Mouse (Mus musculus) C2C12 (cell line): ENCODE data around the gene Ldb3. TPM values are rescaled to one million over a fixed set of nuclear protein-coding genes. Genes with fewer than 3 reads are reported as not detected.

Experiments
- H3K27me3 ChIP-seq: one replicate; pipeline ENCODE4 v1.6.1; 2011; ENCODE audit not compliant: control insufficient read depth, insufficient read depth, insufficient read length
- H3K36me3 ChIP-seq: one replicate; pipeline ENCODE4 v1.6.1; 2011; ENCODE audit not compliant: control insufficient read depth, insufficient read depth
- H3K4me3 ChIP-seq: one replicate; pipeline ENCODE4 v1.5.1; 2011; ENCODE audit warnings: mild to moderate bottlenecking, control low read depth; ENCODE audit not compliant: poor library complexity, insufficient read depth, severe bottlenecking
- H3K79me2 ChIP-seq: one replicate; pipeline ENCODE4 v1.6.1; 2011; ENCODE audit not compliant: control insufficient read depth, insufficient read depth
- H3K79me3 ChIP-seq: one replicate; pipeline ENCODE4 v1.6.1; 2011; ENCODE audit warnings: low read depth, control low read depth
- H3ac ChIP-seq: one replicate; pipeline ENCODE3; 2011; ENCODE audit warnings: low read depth; ENCODE audit not compliant: control insufficient read depth, insufficient read length
- CEBPB ChIP-seq: IDR thresholded peaks from one replicate; pipeline ENCODE4 v1.6.1; 2011; ENCODE audit warnings: low read depth, mild to moderate bottlenecking, control low read depth, moderate library complexity
- CTCF ChIP-seq: IDR thresholded peaks from one replicate; pipeline ENCODE4 v1.5.1; 2011; ENCODE audit not compliant: control insufficient read depth, insufficient read depth, insufficient read length
- FOSL1 ChIP-seq: IDR thresholded peaks from one replicate; pipeline ENCODE4 v1.8.0; 2011; ENCODE audit warnings: mild to moderate bottlenecking, low read length; ENCODE audit not compliant: poor library complexity, insufficient read depth, severe bottlenecking
- MAX ChIP-seq: IDR thresholded peaks from one replicate; pipeline ENCODE4 v1.6.1; 2011; ENCODE audit warnings: mild to moderate bottlenecking, control low read depth
- MYOD1 ChIP-seq: IDR thresholded peaks from one replicate; pipeline ENCODE4 v1.6.1; 2011; ENCODE audit warnings: low read depth; ENCODE audit not compliant: control insufficient read depth, insufficient read length
- MYOG ChIP-seq: IDR thresholded peaks from one replicate; pipeline ENCODE4 v1.6.1; 2011; ENCODE audit not compliant: control insufficient read depth, insufficient read length; ENCODE audit errors: extremely low read depth
- USF1 ChIP-seq: IDR thresholded peaks from one replicate; pipeline ENCODE4 v1.6.1; 2011; ENCODE audit warnings: low read depth, mild to moderate bottlenecking, control low read depth, moderate library complexity
- polyA plus RNA-seq: library from polyadenylated mRNA; unstranded; fragments of >200 nt; fragmentation: generic; extraction: Trizol; gene quantifications from one replicate; pipeline ENCODE4 v1.2.1, GENCODE M21; 2012; ENCODE audit warnings: missing spikeins

Gene Ldb3
- polyA plus RNA-seq, 1 experiment, result 4.0 TPM

DNA sequence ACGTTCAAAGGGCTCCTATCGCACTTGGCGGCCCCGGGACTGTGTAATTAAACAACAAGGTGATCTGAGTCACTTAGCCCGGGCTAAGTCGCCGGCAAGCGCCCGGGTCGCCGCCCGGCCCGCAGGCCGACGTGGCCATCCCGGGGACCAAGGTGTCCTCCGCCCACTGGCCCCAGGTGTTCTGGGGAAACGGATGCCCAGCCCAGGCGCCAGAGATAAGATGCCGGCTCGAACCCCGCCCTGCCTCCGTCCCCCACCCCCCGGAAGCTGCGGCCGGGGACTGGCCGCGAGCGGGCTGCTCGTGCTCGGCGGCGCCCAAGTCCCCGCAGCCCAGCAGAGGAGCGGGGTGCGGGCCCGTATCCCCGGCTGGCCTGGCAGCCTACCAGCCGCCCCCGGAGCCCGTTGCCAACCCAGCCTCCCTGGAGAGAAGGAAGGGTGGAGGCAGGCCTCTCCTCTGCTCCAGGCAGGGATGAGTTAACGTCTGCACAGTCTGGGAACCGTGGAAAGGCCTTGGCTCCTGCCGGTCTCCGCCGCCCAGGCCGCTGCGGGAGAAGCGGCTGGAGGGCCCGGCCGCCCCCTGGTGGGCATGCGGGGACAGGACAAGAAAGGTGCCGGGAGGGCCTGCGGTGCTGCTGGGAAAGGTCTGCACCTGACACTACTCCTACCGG is 39.3 kb downstream of the Ldb3 start:
- Histone ChIP-seq H3K36me3 (no peaks in the 10 kb centered on the region), H3K79me2 (no peaks in the 10 kb centered on the region), H3K27me3 (no peaks in the 10 kb centered on the region), H3K4me3 (peak overlapping the region; percentile 26), H3ac (peak overlapping the region; percentile 74), H3K79me3 (no peaks in the 10 kb centered on the region)
- TF ChIP-seq USF1 (no peak), MAX (no peak), FOSL1 (no peak), CTCF (peak; percentile 90), CEBPB (no peak), MYOD1 (no peak), MYOG (no peak)

GRCm38 (mm10) chr14:34548391-34549001 is 40.0 kb downstream of the Ldb3 start:
- Histone ChIP-seq H3K27me3 (no peaks in the 10 kb centered on the region), H3ac (peak overlapping the region; percentile 74), H3K4me3 (peak overlapping the region; percentile 26), H3K79me3 (no peaks in the 10 kb centered on the region), H3K79me2 (no peaks in the 10 kb centered on the region), H3K36me3 (no peaks in the 10 kb centered on the region)
- TF ChIP-seq CEBPB, result no peak
- no peak for TF ChIP-seq MYOD1
- TF ChIP-seq MAX, result no peak
- TF ChIP-seq FOSL1, result no peak
- TF ChIP-seq MYOG, result no peak

DNA sequence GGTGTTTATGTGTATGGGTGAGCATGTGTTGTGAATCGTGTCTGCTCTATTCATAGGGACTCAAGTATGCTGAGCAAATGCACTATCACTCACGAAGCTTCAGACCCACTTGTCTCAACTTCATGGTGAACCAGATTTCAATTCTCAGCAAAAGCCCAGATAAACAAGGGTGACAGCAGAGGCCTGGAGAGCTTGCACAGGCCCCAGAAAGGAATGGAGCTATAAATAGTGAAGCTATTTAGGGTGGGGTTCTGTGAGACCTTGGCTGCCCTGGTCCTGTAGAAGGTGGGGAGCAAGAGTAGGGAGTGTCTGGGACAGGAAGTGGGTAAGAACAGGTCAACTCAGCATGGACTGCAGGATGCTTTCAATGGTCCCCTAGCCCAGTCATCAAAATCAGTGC is 43.9 kb downstream of the Ldb3 start:
- Histone ChIP-seq H3ac (no peak overlapping the region), H3K79me2 (no peaks in the 10 kb centered on the region), H3K27me3 (no peaks in the 10 kb centered on the region), H3K4me3 (no peak overlapping the region), H3K79me3 (no peaks in the 10 kb centered on the region), H3K36me3 (peaks cover 7% of the 10 kb centered on the region)
- no peak for TF ChIP-seq FOSL1
- TF ChIP-seq USF1, result no peak
- TF ChIP-seq MAX, result no peak
- TF ChIP-seq CTCF, result no peak
- no peak for TF ChIP-seq CEBPB
- TF ChIP-seq MYOD1, result no peak
- no peak for TF ChIP-seq MYOG

DNA sequence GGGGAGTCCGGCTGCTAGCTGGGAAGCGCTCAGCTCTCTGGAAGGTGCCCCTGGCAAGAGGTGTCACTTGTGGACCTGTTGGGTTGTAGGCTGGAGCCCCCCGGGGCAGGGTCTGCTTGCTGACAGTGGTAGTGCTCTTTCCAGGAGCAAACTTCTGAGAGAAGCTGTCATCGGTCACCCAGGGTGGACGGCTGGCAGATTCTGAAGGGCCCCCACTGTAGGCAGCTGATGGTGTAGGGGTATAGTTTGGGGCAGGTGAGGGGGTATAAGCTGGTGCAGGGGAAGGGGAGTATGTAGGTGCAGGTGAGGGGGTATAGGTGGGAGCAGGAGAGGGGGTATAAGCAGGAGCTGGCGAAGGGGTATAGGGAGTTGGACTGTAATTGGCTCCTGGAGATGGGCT is 44.5 kb downstream of the Ldb3 start:
- H3K4me3 ChIP-seq, result no peak overlapping the region
- no peaks in the 10 kb centered on the region for H3K79me3 ChIP-seq
- no peaks in the 10 kb centered on the region for H3K27me3 ChIP-seq
- H3K79me2 ChIP-seq, result no peaks in the 10 kb centered on the region
- peaks cover 7% of the 10 kb centered on the region for H3K36me3 ChIP-seq
- H3ac ChIP-seq, result no peak overlapping the region
- TF ChIP-seq CEBPB, result no peak

- Histone ChIP-seq H3K27me3 (no peaks in the 10 kb centered on the region), H3K36me3 (peaks cover 7% of the 10 kb centered on the region), H3K4me3 (no peak overlapping the region), H3K79me2 (no peaks in the 10 kb centered on the region), H3ac (no peak overlapping the region), H3K79me3 (no peaks in the 10 kb centered on the region)
- TF ChIP-seq USF1 (no peak), MYOG (no peak), CEBPB (no peak), FOSL1 (no peak), MAX (no peak), CTCF (no peak), MYOD1 (no peak)
These were observed 44.9 kb downstream of the Ldb3 start for GRCm38 (mm10) chr14:34543596-34543995.

DNA sequence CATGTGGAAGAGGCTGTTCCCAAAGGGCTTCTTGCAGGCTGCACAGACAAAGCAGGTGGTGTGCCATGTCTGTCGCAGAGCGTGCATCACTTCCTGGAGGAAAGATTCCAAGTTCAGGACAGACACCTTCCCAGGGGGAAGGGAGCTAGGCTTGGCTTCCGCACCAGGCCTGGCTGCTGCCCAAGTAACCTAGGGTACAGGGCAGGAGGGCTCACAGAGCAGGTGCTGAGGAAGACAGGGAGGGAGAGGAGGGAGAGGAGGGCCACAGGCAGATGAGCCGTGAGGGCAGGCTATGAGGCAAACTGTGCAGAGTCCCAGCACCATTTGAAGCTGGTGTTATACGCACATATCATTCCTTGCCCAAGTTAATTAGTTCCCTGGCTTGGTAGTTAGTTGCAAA is 46.6 kb downstream of the Ldb3 start:
- TF ChIP-seq MYOG (no peak), MYOD1 (no peak), CEBPB (no peak), FOSL1 (no peak), CTCF (no peak), USF1 (no peak), MAX (no peak)
- H3ac ChIP-seq, result no peak overlapping the region
- no peaks in the 10 kb centered on the region for H3K79me3 ChIP-seq
- H3K27me3 ChIP-seq, result no peaks in the 10 kb centered on the region
- H3K4me3 ChIP-seq, result no peak overlapping the region
- H3K36me3 ChIP-seq, result peaks cover 7% of the 10 kb centered on the region
- H3K79me2 ChIP-seq, result no peaks in the 10 kb centered on the region
